Mouse (Mus musculus) gastrocnemius, adult 18-20 months (tissue): ENCODE data around the gene Fbxl7. TPM values are rescaled to one million over a fixed set of nuclear protein-coding genes. Genes with fewer than 3 reads are reported as not detected.

Experiments
- DNase-seq: peaks from one replicate; pipeline ENCODE4 v3.0.0; 2021; ENCODE audit warnings: low spot score
- total RNA-seq, 2 experiments: library from RNA; stranded (reverse); gene quantifications; 2 replicates each; pipeline ENCODE4 v1.2.3; 2021

Fbxl7 gene
- total RNA-seq, 2 experiments from 2014 or later = 0.96 to 1.0 TPM

GRCm38 (mm10) chr15:26501024-26501423 is 394.4 kb downstream of the Fbxl7 start:
- no peak for DNase-seq
